Mouse (Mus musculus) lung, postnatal 4 days (tissue): ENCODE measurements at regions not wholly inside any gene's neighbourhood (a gene's known extent, or its start where the extent isn't known, plus 50 kb on each side); places are given as distances from the start of the nearest gene placed in this dataset.

ENCODE experiments used
- DNase-seq, 2 experiments: peaks; one replicate each; pipeline ENCODE4 v3.0.0; 2021

DNA sequence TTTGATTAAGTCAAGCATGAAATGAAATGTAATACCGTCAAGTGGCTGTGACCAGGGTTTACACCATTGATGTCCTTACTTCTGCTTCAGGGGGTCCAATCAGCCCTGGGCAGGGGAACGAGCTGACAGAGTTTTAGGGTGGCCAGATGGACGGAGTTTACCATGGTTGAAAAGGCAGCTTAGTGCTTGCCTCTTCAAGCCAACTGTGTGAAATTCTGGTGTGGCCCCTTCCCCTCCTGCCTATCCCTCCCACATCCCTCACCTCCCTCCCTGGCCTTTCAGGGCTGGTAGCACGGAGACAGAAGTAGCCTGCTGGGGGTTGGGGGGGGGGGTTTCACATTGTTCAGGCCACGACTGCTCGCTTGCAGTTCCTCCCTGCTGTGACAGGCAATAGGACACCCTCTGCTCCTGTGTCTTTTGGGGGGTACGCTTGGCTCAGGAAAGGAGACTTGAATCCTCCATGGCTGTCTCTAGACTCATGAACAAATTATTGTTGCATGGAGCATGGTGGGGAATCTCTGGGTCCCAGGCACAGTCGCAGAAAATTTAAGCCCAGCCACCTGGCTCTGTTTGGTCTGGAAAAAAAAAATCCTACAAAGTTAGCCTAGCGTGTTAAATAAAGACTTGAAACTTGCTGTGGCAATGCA, 262.4 kb upstream of the Irx3 start:
- DNase-seq, result no peak

DNA sequence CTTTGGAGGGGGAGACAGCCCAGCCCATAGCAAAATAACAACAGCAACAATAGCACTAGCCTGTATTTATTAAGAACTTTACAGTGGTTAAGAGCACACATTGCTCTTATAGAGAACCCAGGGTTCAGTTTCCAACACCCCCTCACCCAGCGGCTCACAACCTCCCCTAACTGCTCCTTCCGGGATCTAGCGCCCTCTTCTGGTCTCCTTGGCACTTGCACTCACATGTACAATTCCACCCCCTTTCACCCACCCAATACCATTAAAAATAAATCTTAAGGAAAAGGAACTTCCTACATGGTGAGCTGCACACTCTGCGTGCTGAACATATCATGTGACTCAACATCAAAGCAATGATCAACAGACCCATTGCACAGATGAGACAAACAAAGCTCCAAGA, 261.5 kb upstream of the Irx3 start:
- no peak for DNase-seq

DNA sequence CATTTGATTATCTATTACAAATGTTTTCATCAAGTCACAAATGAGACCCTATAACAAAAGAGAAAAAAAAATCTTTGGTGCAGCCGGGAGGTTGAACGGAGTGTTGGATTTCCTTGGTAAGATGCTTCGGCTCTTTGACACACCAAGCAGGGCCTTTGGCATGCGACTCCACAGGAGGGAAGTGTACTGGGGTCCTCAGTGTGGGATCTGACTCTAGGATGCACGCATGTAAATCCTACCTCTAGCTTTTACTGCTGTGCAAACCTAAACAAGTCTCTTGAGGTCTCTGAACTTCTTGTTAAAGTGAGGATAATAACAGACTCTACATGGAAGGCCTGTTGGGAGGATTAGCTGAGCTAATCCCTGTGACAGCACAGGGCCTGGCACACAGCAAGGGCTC, 257.6 kb upstream of the Irx3 start:
- no peak for DNase-seq

DNA sequence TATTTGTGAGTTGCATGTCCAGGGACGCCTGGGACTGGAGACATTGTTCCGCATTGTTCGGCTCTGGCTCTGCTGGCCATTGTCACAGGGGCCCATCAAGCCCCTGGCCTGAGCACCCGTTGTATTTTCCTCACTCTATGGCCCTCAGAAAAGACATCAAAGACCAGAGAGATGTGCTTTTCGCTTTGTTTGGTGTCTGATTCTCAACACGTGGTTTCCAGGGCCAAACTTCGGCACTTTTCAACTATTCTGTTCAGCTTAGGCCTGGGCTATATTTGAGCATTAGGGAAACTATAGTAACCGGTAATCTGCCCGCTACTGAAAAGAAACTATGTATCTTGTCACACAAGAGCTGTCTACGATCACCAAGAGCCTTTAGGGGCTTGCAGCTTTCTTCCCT, 257.1 kb upstream of the Irx3 start:
- no peak for DNase-seq

GRCm38 (mm10) chr8:92057857-92058256, 256.0 kb upstream of the Irx3 start:
- DNase-seq, result no peak

DNA sequence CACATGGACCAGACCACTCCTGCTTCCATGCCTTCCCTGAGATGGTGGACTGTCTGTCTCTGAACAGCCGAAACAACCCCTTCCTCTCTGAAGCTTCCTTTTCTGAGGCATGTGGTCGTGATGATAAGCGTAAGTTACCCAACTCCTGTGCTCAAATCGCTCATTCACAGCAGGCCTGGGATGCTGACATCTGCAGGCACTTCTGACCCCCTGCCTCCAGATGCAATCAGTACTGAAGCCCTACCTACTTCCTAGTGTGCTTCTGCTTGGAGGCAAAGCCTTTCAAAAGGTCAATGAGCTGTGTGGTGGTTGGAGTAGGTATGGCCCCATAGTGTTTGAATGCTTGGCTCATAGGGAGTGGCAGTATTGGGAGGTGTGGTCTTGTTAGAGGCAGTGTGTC, 253.7 kb upstream of the Irx3 start:
- no peak for DNase-seq

GRCm38 (mm10) chr8:92044695-92045094, 242.8 kb upstream of the Irx3 start:
- DNase-seq, result no peak

- DNase-seq, result no peak
Measured at GRCm38 (mm10) chr8:92042951-92043350, 241.1 kb upstream of the Irx3 start.

DNA sequence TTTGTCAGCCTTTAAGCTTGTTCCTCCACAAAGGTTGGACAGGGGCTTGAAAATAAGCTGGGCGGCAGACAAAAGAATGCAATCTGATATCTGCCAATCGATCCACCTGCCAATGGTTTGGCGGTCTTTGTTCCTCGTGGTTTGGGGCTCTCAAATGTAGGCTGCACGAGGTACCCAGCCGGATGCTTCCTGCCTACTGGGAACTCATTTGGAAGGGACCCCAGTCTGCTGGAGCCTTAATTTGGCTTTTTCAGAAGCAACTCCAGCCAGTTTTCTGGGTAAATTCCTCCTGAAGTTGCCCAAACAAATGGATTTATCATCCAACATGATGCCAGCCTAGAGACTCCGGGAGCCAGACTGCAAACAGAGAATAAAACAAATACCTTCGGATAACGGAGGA, 228.1 kb upstream of the Irx3 start:
- DNase-seq, result no peak

- DNase-seq, result no peak
Measured at GRCm38 (mm10) chr8:92029516-92029915, 227.6 kb upstream of the Irx3 start.

DNA sequence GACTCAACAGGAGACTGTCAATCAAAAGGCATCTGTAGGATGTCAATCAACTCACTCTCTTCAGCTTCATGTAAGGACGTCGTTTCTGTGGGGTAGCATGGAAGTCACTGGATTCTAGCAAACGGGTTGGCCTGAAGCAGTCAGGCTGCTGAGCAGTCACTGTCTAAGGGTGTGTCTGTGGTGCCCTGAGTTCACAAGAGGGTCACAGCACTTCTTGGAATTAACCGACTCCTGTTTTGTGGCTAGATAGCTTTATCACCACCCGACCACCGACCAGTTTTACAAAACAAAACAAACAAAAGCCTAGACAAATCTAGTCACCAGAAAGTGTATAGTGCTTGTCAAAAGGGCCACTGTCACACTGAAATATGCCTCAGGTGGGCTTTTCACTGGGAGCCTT, 226.4 kb upstream of the Irx3 start:
- DNase-seq, result no peak

DNA sequence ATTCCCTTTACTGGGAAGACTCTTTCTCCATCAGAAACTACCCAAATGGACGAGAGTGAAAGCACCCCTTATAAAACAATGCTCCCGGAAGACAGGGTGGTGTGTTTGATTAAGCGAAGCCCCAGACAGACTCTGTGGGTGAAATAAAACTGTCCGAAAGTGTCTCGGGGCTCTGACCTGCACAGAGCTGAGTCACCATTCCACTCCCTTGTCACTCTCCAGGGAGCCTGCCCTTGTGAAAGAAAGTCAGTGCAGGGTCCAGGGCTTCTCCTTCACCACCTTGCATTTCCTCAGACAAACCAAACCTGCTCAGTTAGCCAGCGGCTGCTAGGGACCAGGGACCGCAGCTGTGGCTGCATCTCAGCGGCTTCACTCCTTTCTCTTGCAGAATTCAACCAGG, 222.3 kb upstream of the Irx3 start:
- no peak for DNase-seq

DNA sequence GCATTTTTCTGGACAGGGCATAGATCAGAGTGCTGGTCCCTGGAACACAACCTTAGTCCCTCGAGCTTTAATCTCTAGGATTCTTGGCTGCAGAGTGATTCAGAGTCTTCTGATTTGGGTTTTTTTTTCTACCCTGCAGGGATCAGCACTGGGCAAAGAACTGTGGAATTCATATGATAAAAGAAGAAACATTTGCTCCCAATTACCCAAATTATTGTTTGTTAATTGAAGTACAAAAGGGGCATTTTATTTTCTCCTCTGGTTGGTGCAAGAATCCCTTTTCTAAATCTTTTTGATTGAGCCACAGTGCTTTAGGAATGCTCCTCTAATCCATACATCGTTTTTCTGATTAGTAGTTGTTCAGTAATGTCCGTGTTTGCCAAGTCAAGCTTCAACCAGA, 219.7 kb upstream of the Irx3 start:
- no peak for DNase-seq

GRCm38 (mm10) chr8:92014704-92015103, 212.8 kb upstream of the Irx3 start:
- DNase-seq, result no peak

DNA sequence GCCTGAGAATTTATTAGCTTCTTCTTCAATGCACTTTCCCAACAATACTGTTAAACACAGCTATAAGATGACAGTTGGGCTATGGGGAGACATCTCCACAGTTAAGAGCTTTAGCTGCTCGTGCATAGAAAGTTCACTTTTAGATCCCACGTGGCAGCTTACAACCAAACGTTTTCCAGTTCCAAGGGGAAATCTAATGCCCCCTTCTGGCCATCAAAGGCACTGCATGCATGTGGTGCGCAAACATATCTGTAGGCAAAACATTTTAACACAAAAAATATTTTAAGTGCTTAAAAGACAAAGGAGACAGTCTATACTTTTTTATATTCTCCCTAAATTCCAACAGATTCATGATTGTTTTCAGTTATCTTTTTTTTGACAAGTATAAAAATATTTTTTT, 211.3 kb upstream of the Irx3 start:
- DNase-seq, result no peak

GRCm38 (mm10) chr8:92010412-92010811, 208.5 kb upstream of the Irx3 start:
- DNase-seq, result no peak

DNA sequence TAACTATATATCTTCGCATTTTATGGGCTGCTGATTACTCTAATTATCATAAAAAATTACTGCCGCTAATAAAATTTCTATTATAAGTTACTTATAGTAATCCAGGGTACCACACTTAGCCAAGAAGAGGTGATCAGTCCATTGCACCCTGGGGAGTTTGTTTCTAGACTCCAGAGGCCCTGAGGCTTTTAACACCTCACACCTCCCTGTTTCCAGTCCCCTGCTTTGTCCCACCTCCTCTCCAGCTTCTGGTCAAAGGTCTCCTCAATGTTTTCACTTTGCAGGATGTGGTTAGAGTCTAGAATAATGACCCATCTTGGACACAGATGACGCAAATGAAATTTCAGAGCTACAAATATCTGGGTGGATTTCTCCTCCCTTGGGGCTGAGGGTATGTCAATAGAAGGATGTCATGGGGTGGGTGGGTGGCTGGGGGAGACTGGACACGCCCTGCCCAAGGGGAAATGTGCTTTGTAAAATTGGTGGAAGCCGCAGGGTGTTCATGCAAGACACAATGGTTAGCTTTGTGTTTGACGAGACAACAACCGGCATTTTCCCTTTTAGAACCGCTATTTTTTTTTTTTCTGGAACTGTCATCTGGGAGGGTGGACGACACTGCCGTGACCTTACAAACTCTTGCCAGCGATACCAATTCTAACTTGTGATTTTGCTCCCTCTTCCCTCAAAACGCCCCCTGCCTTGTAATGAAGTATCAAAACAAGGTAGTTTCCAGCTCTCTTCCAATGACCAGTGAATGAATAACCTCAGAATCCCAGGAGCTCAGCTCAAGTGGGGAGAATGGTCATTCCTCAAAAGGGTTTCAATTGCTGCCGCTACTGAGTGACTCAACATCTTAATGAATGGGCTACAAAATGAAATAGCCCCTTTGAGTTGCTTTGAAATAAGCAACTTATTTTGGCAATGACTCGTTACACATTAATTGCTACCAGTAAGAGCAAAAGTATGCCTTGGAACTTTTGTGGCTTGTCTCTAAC, 207.0 kb upstream of the Irx3 start:
- no peak for DNase-seq

DNA sequence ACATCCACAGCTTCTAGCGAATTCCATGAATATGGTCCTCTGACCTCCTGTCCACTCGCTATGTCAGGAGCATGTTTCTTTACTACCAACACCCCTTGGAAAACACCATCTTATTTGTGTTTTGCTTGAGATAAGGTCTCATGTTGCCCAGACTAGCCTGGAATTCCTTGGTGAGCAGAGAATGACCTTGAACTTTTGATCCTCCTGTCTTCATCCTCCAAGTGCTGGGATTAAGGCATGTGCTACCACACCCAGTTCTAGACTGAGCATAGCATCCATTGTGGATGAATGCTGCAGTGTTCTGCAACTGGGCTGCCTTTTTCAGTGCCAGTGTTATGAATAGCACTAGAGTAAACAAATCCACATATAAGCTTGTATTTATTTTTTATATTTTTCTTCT, 203.2 kb upstream of the Irx3 start:
- DNase-seq, result no peak

DNA sequence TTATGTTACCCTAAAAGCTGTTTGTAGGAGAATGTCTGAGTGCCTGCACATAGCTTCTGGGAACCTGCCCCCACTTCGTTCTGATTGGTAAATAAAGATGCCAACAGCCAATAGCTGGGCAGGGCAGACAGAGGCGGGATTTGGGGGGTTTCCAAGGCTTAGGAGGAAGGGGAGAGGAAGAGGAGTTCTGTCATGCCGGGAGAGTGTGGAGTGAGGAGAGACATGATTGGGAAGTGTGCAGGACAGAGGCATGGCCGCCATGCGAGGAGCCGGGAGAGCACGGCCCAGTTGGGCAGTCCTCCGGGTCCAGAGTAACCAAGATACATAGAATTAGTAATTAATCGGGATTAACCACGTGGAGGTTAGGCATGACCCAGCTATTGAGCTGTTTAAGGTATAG, 202.7 kb upstream of the Irx3 start:
- DNase-seq, result no peak

- no peak for DNase-seq
Measured at GRCm38 (mm10) chr8:92000368-92000767, 198.5 kb upstream of the Irx3 start.

DNA sequence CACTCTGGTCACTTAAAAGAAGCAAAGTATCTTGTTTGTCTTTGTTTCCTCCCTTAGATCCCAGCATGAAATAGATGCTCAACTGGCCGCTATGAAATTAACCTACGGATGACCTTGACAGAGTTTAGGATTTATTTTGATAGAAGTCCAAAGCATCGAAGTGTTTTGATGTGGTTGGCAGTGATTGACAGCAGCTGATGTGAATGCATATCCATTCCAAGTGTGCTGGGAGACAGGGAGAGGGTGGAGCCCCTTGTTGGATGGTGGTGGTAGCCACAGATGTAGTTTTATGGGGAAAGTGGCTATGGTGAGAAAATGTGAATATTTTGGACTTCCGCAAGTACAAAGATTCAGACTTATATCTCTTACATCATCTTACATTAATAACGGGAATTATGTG, 197.8 kb upstream of the Irx3 start:
- no peak for DNase-seq

DNA sequence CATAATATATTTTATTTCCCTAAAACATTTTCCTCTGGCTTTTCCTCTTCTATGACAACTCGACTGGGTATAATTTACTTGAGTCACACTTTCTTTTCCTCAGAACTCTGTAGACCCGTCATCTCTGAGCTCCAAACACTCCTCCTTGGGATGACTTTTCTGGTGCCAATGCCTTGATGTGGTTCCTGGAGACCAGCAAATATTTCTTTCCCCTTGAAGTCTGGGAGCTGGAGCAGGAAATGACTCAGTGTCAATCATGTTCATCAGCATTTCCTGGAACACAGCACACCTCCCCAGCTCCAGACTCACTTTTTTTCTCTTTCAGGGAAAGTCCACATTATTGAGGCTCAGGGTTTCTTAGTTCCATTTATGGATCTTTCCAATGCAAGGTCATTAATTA, 197.3 kb upstream of the Irx3 start:
- DNase-seq, result no peak

DNA sequence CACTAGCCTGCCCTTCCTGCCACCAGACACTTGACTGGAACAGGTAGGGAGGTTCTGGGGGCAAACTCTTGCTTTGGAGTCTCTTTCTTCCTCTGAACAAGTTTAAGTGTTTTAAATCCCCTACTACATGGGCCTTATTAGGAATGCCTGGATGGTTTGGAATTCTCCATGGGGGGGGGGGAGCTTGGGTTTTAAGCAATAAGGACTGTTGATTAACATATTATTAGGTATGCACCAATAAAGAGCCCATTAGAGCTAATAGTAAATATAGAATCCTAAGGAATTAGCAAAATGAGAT, 196.0 kb upstream of the Irx3 start:
- no peak for DNase-seq

- no peak for DNase-seq
Measured at GRCm38 (mm10) chr8:91997023-91997891, 195.4 kb upstream of the Irx3 start.
